8 mouse cellular contexts compared by ENCODE assay signal in the genomic region with DNA sequence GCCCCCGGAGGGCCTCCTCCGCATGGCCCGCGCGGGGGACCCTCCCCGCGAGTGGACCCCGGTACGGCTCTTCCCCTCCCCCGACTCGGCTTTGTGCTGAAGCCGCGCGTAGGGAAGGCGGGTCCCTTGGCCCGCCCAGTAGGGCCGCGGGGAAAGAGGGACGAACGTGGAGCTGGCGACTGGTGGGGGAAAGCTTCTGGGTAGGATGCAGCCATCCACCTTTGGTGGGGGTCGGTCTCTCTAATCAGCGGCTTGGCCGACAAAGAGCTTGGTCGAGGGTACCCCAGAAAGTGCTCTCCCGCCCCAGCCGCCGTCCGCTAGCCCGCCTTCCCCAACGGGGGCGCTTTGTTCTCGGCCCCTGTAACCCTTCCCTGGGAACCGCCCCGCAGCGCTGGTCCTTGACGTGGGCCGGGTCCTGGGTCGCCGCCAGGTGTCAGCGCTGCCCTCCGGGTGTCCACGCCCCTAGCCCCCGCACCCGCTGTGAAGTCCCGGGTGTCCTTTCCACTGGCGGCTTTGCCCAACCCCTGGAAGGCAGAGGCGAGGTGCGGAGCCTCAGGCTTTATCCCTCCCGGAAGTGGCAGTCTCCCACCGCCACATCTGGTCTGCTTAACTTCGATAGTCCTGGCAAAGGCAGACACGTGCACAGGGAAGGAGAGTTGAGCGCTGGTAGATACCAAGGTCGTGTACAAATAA. TPM values are rescaled to one million over a fixed set of nuclear protein-coding genes. Genes with fewer than 3 reads are reported as not detected.
DNase-seq lines count a peak whose midpoint lies in the region; ATAC-seq and TF ChIP-seq lines count a peak whose summit lies in the region.

No protein-coding gene starts in this region.

- no peaks in the 10 kb centered on the region for H3K36me3 ChIP-seq in intestine, postnatal 0 days (ENCODE audit: control insufficient read depth, insufficient read depth)
- no peaks in the 10 kb centered on the region for H3K36me3 ChIP-seq in lung, embryonic 14.5 days (ENCODE audit: insufficient read depth)

- H3K9ac ChIP-seq in intestine, postnatal 0 days (ENCODE audit: low read depth, low read length): peak overlapping the region; percentile 72
- peak overlapping the region; percentile 68 for H3K9ac ChIP-seq in lung, embryonic 14.5 days

- H3K9me3 ChIP-seq in intestine, postnatal 0 days (ENCODE audit: control insufficient read depth): no peaks in the 10 kb centered on the region
- H3K9me3 ChIP-seq in lung, embryonic 14.5 days (ENCODE audit: low read depth, low read length): no peaks in the 10 kb centered on the region

- peak overlapping the region; percentile 56 for H3K4me3 ChIP-seq in layer of hippocampus, adult 2 months
- peak overlapping the region; percentile 89 for H3K4me3 ChIP-seq in intestine, postnatal 0 days (ENCODE audit: low read depth, low read length)
- H3K4me3 ChIP-seq in lung, embryonic 14.5 days (ENCODE audit: low read depth, low read length): peak overlapping the region; percentile 72

- 0 out of 2 replicates have a peak, but pooled peaks cover 10% of the 10 kb centered on the region for H3K4me1 ChIP-seq in intestine, postnatal 0 days (replicated peaks; ENCODE audit: control insufficient read depth, insufficient read depth, low read length)
- H3K4me1 ChIP-seq in lung, embryonic 14.5 days (ENCODE audit: insufficient read depth): peaks cover 12% of the 10 kb centered on the region; the same call in 1 of the 2 replicates

- WGBS in intestine, postnatal 0 days: under 1% methylated on average over 46 of the region's 55 CpGs
- under 1% methylated on average over 55 of the region's 55 CpGs for WGBS in lung, embryonic 14.5 days

- no peak for DNase-seq in layer of hippocampus, adult 2 months (ENCODE audit: low spot score in 2 of 2)
- DNase-seq in layer of hippocampus, adult 9-11 months: no peak
- DNase-seq in cerebellum, adult 8-10 months: peak; percentile 48
- peak; percentile 62 to 72 for DNase-seq in gastrocnemius, postnatal 4 days (ENCODE audit: low spot score in 2 of 2)
- DNase-seq in lung, embryonic 14.5 days: peak; percentile 77
- DNase-seq in ovary, adult 18-20 months (ENCODE audit: low spot score): peak; percentile 54

- H3K4me2 ChIP-seq in intestine, postnatal 0 days (replicated peaks; ENCODE audit: low read depth): peak overlapping the region; percentile 99
- H3K4me2 ChIP-seq in lung, embryonic 14.5 days: peak overlapping the region; percentile 90

- no peaks in the 10 kb centered on the region for H3K27me3 ChIP-seq in intestine, postnatal 0 days (replicated peaks; ENCODE audit: control insufficient read depth, insufficient read depth, low read length)
- no peaks in the 10 kb centered on the region for H3K27me3 ChIP-seq in lung, embryonic 14.5 days (ENCODE audit: insufficient read depth, low read length)

- ATAC-seq in intestine, postnatal 0 days: peak; percentile 17; the same call in 1 of the 2 replicates
- ATAC-seq in lung, embryonic 14.5 days (ENCODE audit: insufficient read depth): peak; percentile 42
- ATAC-seq in erythroid progenitor cell, adult 5-6 weeks (replicated peaks; ENCODE audit: low FRiP score, poor library complexity, severe bottlenecking): no peak

- TF ChIP-seq CTCF in layer of hippocampus, adult 2 months (conservative IDR thresholded peaks at IDR 0.05): peak; percentile 10; the same call in 1 of the 2 replicates
- peak; percentile 57 for TF ChIP-seq CTCF in intestine, postnatal 0 days (IDR thresholded peaks at IDR 0.05; ENCODE audit: low read depth)
- peak; percentile 46 for TF ChIP-seq CTCF in lung, embryonic 14.5 days (IDR thresholded peaks at IDR 0.05; ENCODE audit: low read depth)

- H3K27ac ChIP-seq in layer of hippocampus, adult 2 months: no peak overlapping the region
- peak overlapping the region; percentile 85 for H3K27ac ChIP-seq in intestine, postnatal 0 days (ENCODE audit: low read depth, low read length)
- H3K27ac ChIP-seq in lung, embryonic 14.5 days (ENCODE audit: low read depth): peak overlapping the region; percentile 88

RNA-seq across cellular contexts. Expression of gene Sdc1, which starts 1.5 kb away (rescaled TPM):
- under 1 TPM; 0.69 to 0.93 TPM for total RNA-seq in layer of hippocampus, adult 2 months (2021)
- total RNA-seq in gastrocnemius, postnatal 4 days (2021): 10 to 100 TPM; 31.8 to 33.1 TPM
- polyA plus RNA-seq in intestine, postnatal 0 days (2015; fragmentation: Nextera tagmentation; extraction: Ambion mirVana): 43.4 and 46.4 TPM in 2 replicates
- 101 TPM in 2 replicates for polyA plus RNA-seq in lung, embryonic 14.5 days (2014; fragmentation: Nextera tagmentation; extraction: Ambion mirVana)
- not detected in 2 replicates for total RNA-seq in erythroid progenitor cell, adult 5-6 weeks (2015; ENCODE audit: low replicate concordance)
- 1.8 TPM in 1 of 2 replicates, not detected in the other for total RNA-seq in erythroid progenitor cell, adult 5-6 weeks (2017; ENCODE audit: low replicate concordance)

Comparison
In these comparisons a context has a peak if more than half of its experiments do, and no peak if none do; other contexts are left out.
1. DNase-seq: peak in cerebellum, adult 8-10 months (single experiment), gastrocnemius, postnatal 4 days (2 of 2), lung, embryonic 14.5 days (single experiment) and ovary, adult 18-20 months (single experiment); none in layer of hippocampus, adult 2 months (0 of 2) and layer of hippocampus, adult 9-11 months (single experiment).
2. RNA of gene Sdc1, which starts 1.5 kb away (total RNA-seq): 31.8 to 33.1 TPM in gastrocnemius, postnatal 4 days; 0.69 to 0.93 TPM in layer of hippocampus, adult 2 months and 1.8 TPM in erythroid progenitor cell, adult 5-6 weeks; every median in the first group is over 10 times any median in the second.
3. Peak in every context shown above with its lines, with median percentiles within 50 percentile points of each other: H3K4me3 ChIP-seq and CTCF ChIP-seq.